Mouse (Mus musculus): ENCODE measurements at regions not wholly inside any gene's neighbourhood (a gene's known extent, or its start where the extent isn't known, plus 50 kb on each side); places are given as distances from the start of the nearest gene placed in this dataset.

- no peak for DNase-seq (ENCODE audit: extremely low spot score, low spot score)
These were observed 53.2 kb upstream of the Ddah1 start for GRCm38 (mm10) chr3:145705317-145705716.

- peak; percentile 21 for DNase-seq (ENCODE audit: extremely low spot score, low spot score)
These were observed 54.3 kb upstream of the Ccn1 start for GRCm38 (mm10) chr3:145704054-145704453.

DNA sequence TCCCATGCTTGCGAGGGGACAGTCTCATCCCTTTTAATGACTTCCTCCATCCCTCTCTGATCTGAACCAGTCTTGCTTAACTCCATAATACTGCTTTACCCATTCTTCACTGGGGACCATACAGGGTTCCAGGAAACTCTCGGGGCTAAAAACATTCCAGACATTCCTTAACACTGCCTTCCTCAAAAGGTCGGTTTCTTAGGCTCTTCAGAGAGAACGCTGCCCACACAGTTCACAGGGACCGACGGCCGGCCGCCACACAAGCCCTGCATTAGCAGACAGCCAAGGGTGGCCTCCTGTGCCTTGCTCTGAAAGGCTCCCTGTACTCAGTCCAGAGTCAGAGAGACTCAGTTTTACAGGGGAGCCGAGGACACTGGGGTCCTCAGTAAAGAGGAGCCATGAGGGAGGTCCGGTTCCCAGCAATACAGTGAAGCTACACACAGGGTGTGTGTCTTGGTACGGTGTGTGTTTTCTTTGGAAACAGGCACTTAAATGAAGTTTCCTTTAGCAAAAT lies 53.7 kb upstream of the Ccn1 start:
- DNase-seq (ENCODE audit: extremely low spot score, low spot score), result peak; percentile 54

- DNase-seq (ENCODE audit: extremely low spot score, low spot score), result no peak
These were observed 53.0 kb upstream of the Ccn1 start for GRCm38 (mm10) chr3:145702739-145703138.

DNA sequence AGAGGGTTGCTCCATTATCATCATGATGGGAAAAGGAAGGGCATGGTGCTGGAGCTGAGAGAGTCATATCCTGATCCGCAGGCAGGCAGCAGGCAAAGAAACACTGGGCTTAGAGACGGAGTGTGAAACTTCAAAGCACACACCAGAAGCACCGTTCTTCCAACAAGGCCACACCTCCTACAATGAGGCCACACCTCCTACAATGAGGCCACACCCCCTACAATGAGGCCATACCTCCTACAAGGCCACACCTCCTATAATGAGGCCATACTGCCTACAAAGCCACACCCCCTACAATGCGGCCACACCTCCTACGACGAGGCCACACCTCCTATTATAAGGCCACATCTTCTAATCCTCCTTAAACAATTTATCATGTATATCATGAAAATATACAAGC lies 52.2 kb upstream of the Ccn1 start:
- DNase-seq (ENCODE audit: extremely low spot score, low spot score), result no peak
